ENCODE assay signal across 9 mouse cellular contexts in genomic region chr5:116420213-116420612, GRCm38 (mm10). TPM values are rescaled to one million over a fixed set of nuclear protein-coding genes. Genes with fewer than 3 reads are reported as not detected.
DNase-seq lines count a peak whose midpoint lies in the region; ATAC-seq and TF ChIP-seq lines count a peak whose summit lies in the region.
"Had no signal": no experiment of that assay in that cellular context is flagged by ENCODE, and none has a peak within 500 bp of the region (broad histone marks: within the 10 kb centered on the region; RNA-seq: fewer than 3 reads in every experiment).

No protein-coding gene starts in this region.

- H3K9ac ChIP-seq in heart, adult 2 months (ENCODE audit: low read depth, low read length) = peak overlapping the region; percentile 56
- no peak overlapping the region for H3K9ac ChIP-seq in neural tube, embryonic 12.5 days
- H3K9ac ChIP-seq in liver, embryonic 13.5 days = no peak overlapping the region

- TF ChIP-seq EP300 in heart, adult 2 months (IDR thresholded peaks at IDR 0.05; ENCODE audit: insufficient read depth, low read depth, low read length) = no peak

- H3K36me3 ChIP-seq in heart, adult 2 months (ENCODE audit: control insufficient read depth, insufficient read depth, low read length) = peaks cover 3% of the 10 kb centered on the region; the same call in 1 of the 2 replicates
- no peaks in the 10 kb centered on the region for H3K36me3 ChIP-seq in neural tube, embryonic 12.5 days
- H3K36me3 ChIP-seq in liver, embryonic 13.5 days = no peaks in the 10 kb centered on the region

- peaks cover 2% of the 10 kb centered on the region; the same call in 1 of the 2 replicates for H3K4me1 ChIP-seq in heart, adult 2 months (ENCODE audit: control insufficient read depth, insufficient read depth, low read length)
- H3K4me1 ChIP-seq in neural tube, embryonic 12.5 days = peaks cover 24% of the 10 kb centered on the region
- 0 out of 2 replicates have a peak, but pooled peaks cover 3% of the 10 kb centered on the region for H3K4me1 ChIP-seq in liver, embryonic 13.5 days (replicated peaks)

- WGBS in heart, adult 2 months = 88% methylated on average over 1 of the region's 1 CpGs
- WGBS in neural tube, embryonic 12.5 days = 95% methylated on average over 1 of the region's 1 CpGs
- 89% methylated on average over 1 of the region's 1 CpGs for whole genome bisulfite sequencing in liver, embryonic 13.5 days (ENCODE audit: insufficient replicate concordance)

- ATAC-seq in neural tube, embryonic 12.5 days (ENCODE audit: low FRiP score, low read depth) = no peak
- no peak for ATAC-seq in liver, embryonic 13.5 days (ENCODE audit: low read depth)
- no peak for ATAC-seq in megakaryocyte, adult 5-6 weeks (ENCODE audit: poor library complexity, severe bottlenecking)
- ATAC-seq in erythroblast, adult 5-6 weeks (replicated peaks; ENCODE audit: low FRiP score, poor library complexity, severe bottlenecking) = no peak
- ATAC-seq: activated CD4-positive, CD25-positive, alpha-beta regulatory T cell, adult 4 months had no signal

- H3K79me2 ChIP-seq in heart, adult 2 months (replicated peaks; ENCODE audit: control insufficient read depth, insufficient read depth, low read length) = no peaks in the 10 kb centered on the region

- no peaks in the 10 kb centered on the region for H3K27me3 ChIP-seq in heart, adult 2 months (ENCODE audit: control insufficient read depth, insufficient read depth, low read length)
- peaks cover 7% of the 10 kb centered on the region for H3K27me3 ChIP-seq in neural tube, embryonic 12.5 days (replicated peaks)
- H3K27me3 ChIP-seq in liver, embryonic 13.5 days = no peaks in the 10 kb centered on the region

- H3K4me2 ChIP-seq in neural tube, embryonic 12.5 days (replicated peaks) = 0 out of 2 replicates have a peak overlapping the region, but pooled peaks have one; percentile 9
- peak overlapping the region; percentile 23; the same call in 1 of the 2 replicates for H3K4me2 ChIP-seq in liver, embryonic 13.5 days

- TF ChIP-seq CTCF in heart, adult 2 months (IDR thresholded peaks at IDR 0.05) = no peak

- no peak for TF ChIP-seq POLR2A in heart, adult 2 months (IDR thresholded peaks at IDR 0.05; ENCODE audit: insufficient read depth, low read depth, low read length)

- intact Hi-C loops in heart, adult 2 months (cut with DNase I) = no loop called here
- intact Hi-C loops in heart, postnatal 25 days (cut with DNase I) = no loop called here

- H3K27ac ChIP-seq in heart, adult 2 months = peak overlapping the region; percentile 82
- no peak overlapping the region for H3K27ac ChIP-seq in neural tube, embryonic 12.5 days
- no peak overlapping the region for H3K27ac ChIP-seq in liver, embryonic 13.5 days

- peak overlapping the region; percentile 43 for H3K4me3 ChIP-seq in heart, adult 2 months
- no peak overlapping the region for H3K4me3 ChIP-seq in neural tube, embryonic 12.5 days
- H3K4me3 ChIP-seq in liver, embryonic 13.5 days (replicated peaks) = no peak overlapping the region

- DNase-seq in heart, adult 2 months = no peak
- no peak for DNase-seq in heart, postnatal 25 days (ENCODE audit: low spot score)
- no peak for DNase-seq in neural tube, embryonic 10.5 days (ENCODE audit: extremely low spot score, low spot score)
- DNase-seq in liver, embryonic 13.5 days = no peak
- no peak for DNase-seq in layer of hippocampus, postnatal 10 days (ENCODE audit: low spot score in 2 of 2)

- H3K9me3 ChIP-seq in neural tube, embryonic 12.5 days = no peaks in the 10 kb centered on the region
- no peaks in the 10 kb centered on the region for H3K9me3 ChIP-seq in liver, embryonic 13.5 days (replicated peaks)

RNA-seq across cellular contexts. Expression of gene Hspb8, which starts 2.5 kb away (rescaled TPM):
- 100 to 1,000 TPM; 419 to 483 TPM for total RNA-seq in heart, adult 2 months (2021)
- polyA plus RNA-seq in heart, adult 2 months (2012; rRNA removed) = 552 and 677 TPM in 2 replicates
- 100 to 1,000 TPM; 344 to 368 TPM for total RNA-seq in heart, postnatal 25 days (2021)
- polyA plus RNA-seq in neural tube, embryonic 12.5 days (2016; fragmentation: Nextera tagmentation; extraction: Ambion mirVana) = 4.4 and 5.4 TPM in 2 replicates
- polyA plus RNA-seq in liver, embryonic 13.5 days (2015; fragmentation: Nextera tagmentation; extraction: Ambion mirVana) = 1.1 and 1.6 TPM in 2 replicates
- not detected in 2 replicates for total RNA-seq in megakaryocyte, adult 5-6 weeks (2015)
- not detected in 2 replicates for total RNA-seq in megakaryocyte, adult 5-6 weeks (2017)
- 1 to 10 TPM; 7.3 to 9.1 TPM for total RNA-seq in layer of hippocampus, postnatal 10 days (2021)
- total RNA-seq in erythroblast, adult 5-6 weeks (2015; ENCODE audit: low replicate concordance) = not detected in 2 replicates
- total RNA-seq in erythroblast, adult 5-6 weeks (2017; ENCODE audit: low replicate concordance) = not detected in 2 replicates
- polyA plus RNA-seq: activated CD4-positive, CD25-positive, alpha-beta regulatory T cell, adult 4 months had no signal

Comparison
In these comparisons a context has a peak if more than half of its experiments do, and no peak if none do; other contexts are left out.
1. RNA of gene Hspb8, which starts 2.5 kb away (total RNA-seq): 419 to 483 TPM in heart, adult 2 months and 344 to 368 TPM in heart, postnatal 25 days; 7.3 to 9.1 TPM in layer of hippocampus, postnatal 10 days, not detected in megakaryocyte, adult 5-6 weeks and not detected in erythroblast, adult 5-6 weeks; every median in the first group is over 10 times any median in the second.